Comparison of ENCODE assay signal across 17 mouse cellular contexts in the genomic region with DNA sequence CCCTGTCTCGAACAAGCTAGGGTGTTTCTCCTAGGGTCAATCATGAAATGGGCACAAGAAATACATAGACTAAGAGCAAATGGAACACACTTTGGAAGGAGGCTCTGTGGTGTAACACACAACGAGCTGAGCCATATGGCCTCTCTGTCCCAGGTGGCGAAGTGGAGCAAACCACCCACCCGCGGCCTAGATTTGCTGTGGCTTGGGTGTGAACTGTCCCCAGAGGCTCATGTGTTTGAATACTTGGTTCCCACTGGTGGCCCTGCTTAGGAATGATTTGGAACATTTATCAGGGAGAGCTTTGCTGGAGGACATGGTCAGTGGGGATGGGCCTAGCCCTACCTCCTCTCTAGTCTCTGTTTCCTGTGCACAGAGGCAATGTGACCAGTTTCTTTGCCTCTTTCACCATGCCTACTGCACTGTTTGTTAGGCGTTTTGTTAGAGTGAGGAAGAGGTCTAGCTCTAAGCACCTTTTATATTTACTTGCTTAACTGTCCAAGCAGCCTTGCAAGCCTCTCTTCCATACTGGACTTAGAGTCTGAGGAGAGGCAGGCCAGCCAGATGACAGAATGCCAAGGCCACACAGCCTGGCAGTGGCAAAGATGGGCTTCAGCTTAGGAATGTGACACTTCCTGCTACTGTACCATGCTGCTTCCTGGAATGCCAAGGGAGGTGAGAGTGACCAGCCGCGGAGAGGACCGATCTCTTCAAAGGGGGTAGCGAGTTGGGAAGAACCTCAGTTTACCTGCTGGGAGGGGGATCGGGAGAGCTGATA.
DNase-seq lines count a peak whose midpoint lies in the region; ATAC-seq lines count a peak whose summit lies in the region.
"Had no signal": no experiment of that assay in that cellular context is flagged by ENCODE, and none has a peak within 500 bp of the region (broad histone marks: within the 10 kb centered on the region; RNA-seq: fewer than 3 reads in every experiment).

No protein-coding gene starts in this region.

- ATAC-seq in limb, embryonic 12.5 days (ENCODE audit: insufficient number of reproducible peaks, insufficient read depth, low FRiP score, low TSS enrichment, low read depth), result no peak
- ATAC-seq: CD4-positive, CD25-positive, alpha-beta regulatory T cell, adult 4 months; hindbrain, embryonic 16.5 days; midbrain, embryonic 16.5 days had no signal

- H3K4me2 ChIP-seq in limb, embryonic 12.5 days, result no peak overlapping the region

- H3K36me3 ChIP-seq in limb, embryonic 12.5 days, result no peaks in the 10 kb centered on the region
- H3K36me3 ChIP-seq: embryonic facial prominence, embryonic 10.5 days had no signal

- no peak overlapping the region for H3K9ac ChIP-seq in limb, embryonic 12.5 days (replicated peaks)

- peaks cover 24% of the 10 kb centered on the region for H3K4me1 ChIP-seq in limb, embryonic 12.5 days (replicated peaks)

- H3K27me3 ChIP-seq in limb, embryonic 12.5 days, result no peaks in the 10 kb centered on the region

- intact Hi-C loops in left cerebral cortex, postnatal 10 days (cut with DNase I), result no loop called here
- intact Hi-C loops in gastrocnemius, postnatal 36 days (cut with DNase I), result loop anchor here (10.0 kb wide), 1 partner anchor 372 kb away; no protein-coding TSS in a partner anchor

- peak; percentile 38 to 69 for DNase-seq in left cerebral cortex, adult 18-20 months (ENCODE audit: low spot score in 2 of 2)
- DNase-seq in left cerebral cortex, postnatal 10 days (ENCODE audit: extremely low spot score in 1 of 2, low spot score in 2 of 2), result no peak
- DNase-seq in adrenal gland, postnatal 36 days, result peak; percentile 52 to 55
- peak; percentile 70 for DNase-seq in cerebellum, adult 9-10 months
- no peak for DNase-seq in kidney, postnatal 25 days
- DNase-seq in gastrocnemius, postnatal 36 days, result no peak
- DNase-seq: heart, adult 18-20 months; heart, postnatal 10 days; kidney, adult 18-20 months; layer of hippocampus, adult 9-11 months; liver; lung, adult 2 months had no signal

- H3K4me3 ChIP-seq in limb, embryonic 12.5 days (replicated peaks), result no peak overlapping the region
- H3K4me3 ChIP-seq: embryonic facial prominence, embryonic 10.5 days had no signal

- 63% methylated on average over 11 of the region's 11 CpGs for WGBS in limb, embryonic 12.5 days

- H3K9me3 ChIP-seq in limb, embryonic 12.5 days, result no peaks in the 10 kb centered on the region
- H3K9me3 ChIP-seq: embryonic facial prominence, embryonic 10.5 days had no signal

- H3K27ac ChIP-seq in limb, embryonic 12.5 days, result peak overlapping the region; percentile 41; the same call in 1 of the 2 replicates
- H3K27ac ChIP-seq: embryonic facial prominence, embryonic 10.5 days had no signal

Comparison
In these comparisons a context has a peak if more than half of its experiments do, and no peak if none do; other contexts are left out.
1. DNase-seq: peak in left cerebral cortex, adult 18-20 months (2 of 2), adrenal gland, postnatal 36 days (2 of 2) and cerebellum, adult 9-10 months (single experiment); none in left cerebral cortex, postnatal 10 days (0 of 2), kidney, postnatal 25 days (0 of 2) and gastrocnemius, postnatal 36 days (0 of 2).